ENCODE assay signal across 8 mouse cellular contexts in genomic region chr5:34950486-34951160, GRCm38 (mm10). TPM values are rescaled to one million over a fixed set of nuclear protein-coding genes. Genes with fewer than 3 reads are reported as not detected.
A peak's percentile ranks its signal among the peaks of the same experiment; 100 is the strongest.
DNase-seq lines count a peak whose midpoint lies in the region; ATAC-seq lines count a peak whose summit lies in the region.

No protein-coding gene starts in this region.

- peaks cover 12% of the 10 kb centered on the region for H3K36me3 ChIP-seq in heart, embryonic 10.5 days
- peaks cover 19% of the 10 kb centered on the region for H3K36me3 ChIP-seq in forebrain, embryonic 13.5 days (ENCODE audit: poor library complexity, severe bottlenecking)
- peaks cover 4% of the 10 kb centered on the region; the same call in 1 of the 2 replicates for H3K36me3 ChIP-seq in limb, embryonic 15.5 days

- peaks cover 54% of the 10 kb centered on the region for H3K4me1 ChIP-seq in heart, embryonic 10.5 days
- H3K4me1 ChIP-seq in forebrain, embryonic 13.5 days, result peaks cover 46% of the 10 kb centered on the region
- H3K4me1 ChIP-seq in limb, embryonic 15.5 days, result peaks cover 25% of the 10 kb centered on the region

- ATAC-seq in forebrain, embryonic 13.5 days, result no peak
- no peak for ATAC-seq in limb, embryonic 15.5 days (ENCODE audit: insufficient number of reproducible peaks, low FRiP score, low TSS enrichment, low read depth)

- H3K27me3 ChIP-seq in heart, embryonic 10.5 days (ENCODE audit: insufficient read depth, poor library complexity, severe bottlenecking), result no peaks in the 10 kb centered on the region
- H3K27me3 ChIP-seq in forebrain, embryonic 13.5 days, result no peaks in the 10 kb centered on the region
- H3K27me3 ChIP-seq in limb, embryonic 15.5 days, result no peaks in the 10 kb centered on the region

- peak overlapping the region; percentile 90 for H3K4me3 ChIP-seq in heart, embryonic 10.5 days
- H3K4me3 ChIP-seq in forebrain, embryonic 13.5 days, result peak overlapping the region; percentile 88
- peak overlapping the region; percentile 67 for H3K4me3 ChIP-seq in limb, embryonic 15.5 days

- H3K9ac ChIP-seq in forebrain, embryonic 13.5 days, result peak overlapping the region; percentile 98
- no peak overlapping the region for H3K9ac ChIP-seq in limb, embryonic 15.5 days

- H3K9me3 ChIP-seq in heart, embryonic 10.5 days, result no peaks in the 10 kb centered on the region
- peaks cover 5% of the 10 kb centered on the region; the same call in 1 of the 2 replicates for H3K9me3 ChIP-seq in forebrain, embryonic 13.5 days (replicated peaks)
- H3K9me3 ChIP-seq in limb, embryonic 15.5 days, result no peaks in the 10 kb centered on the region

- DNase-seq in heart, embryonic 10.5 days (ENCODE audit: low spot score), result no peak
- no peak for DNase-seq in heart, adult 11 months
- DNase-seq in 3T3-L1 (ENCODE audit: low read depth, low spot score), result peak; percentile 41
- no peak for DNase-seq in spleen, adult 12 weeks (ENCODE audit: low spot score)
- DNase-seq in spleen, postnatal 4 days (ENCODE audit: low spot score in 2 of 2), result no peak
- DNase-seq in urinary bladder, adult 2 months (ENCODE audit: low spot score), result no peak

- WGBS in heart, embryonic 10.5 days, result 81% methylated on average over 6 of the region's 6 CpGs
- WGBS in forebrain, embryonic 13.5 days, result 57% methylated on average over 6 of the region's 6 CpGs
- WGBS in limb, embryonic 15.5 days, result 66% methylated on average over 6 of the region's 6 CpGs

- peak overlapping the region; percentile 96 for H3K27ac ChIP-seq in heart, embryonic 10.5 days
- H3K27ac ChIP-seq in forebrain, embryonic 13.5 days, result peak overlapping the region; percentile 94
- H3K27ac ChIP-seq in limb, embryonic 15.5 days, result peak overlapping the region; percentile 11; the same call in 1 of the 2 replicates

- peak overlapping the region; percentile 79 for H3K4me2 ChIP-seq in forebrain, embryonic 13.5 days
- H3K4me2 ChIP-seq in limb, embryonic 15.5 days, result peak overlapping the region; percentile 78

RNA-seq across cellular contexts. Expression of gene Rgs12, which starts 1.4 kb away (rescaled TPM):
- polyA plus RNA-seq in heart, embryonic 10.5 days (2016; fragmentation: Nextera tagmentation; extraction: Ambion mirVana), result 32.8 and 35.3 TPM in 2 replicates
- 64.7 and 71.2 TPM in 2 replicates for polyA plus RNA-seq in forebrain, embryonic 13.5 days (2015; fragmentation: Nextera tagmentation; extraction: Ambion mirVana)
- 36.4 and 37.5 TPM in 2 replicates for polyA plus RNA-seq in limb, embryonic 15.5 days (2015; fragmentation: Nextera tagmentation; extraction: Ambion mirVana)
- 44.3 and 46.5 TPM in 2 replicates for polyA plus RNA-seq in urinary bladder, adult 2 months (2012; rRNA removed)

RNA-seq across cellular contexts. Expression of gene Msantd1, which starts 42.8 kb away (rescaled TPM):
- 0.37 and 1.3 TPM in 2 replicates for polyA plus RNA-seq in heart, embryonic 10.5 days (2016; fragmentation: Nextera tagmentation; extraction: Ambion mirVana)
- 2.2 and 3.9 TPM in 2 replicates for polyA plus RNA-seq in forebrain, embryonic 13.5 days (2015; fragmentation: Nextera tagmentation; extraction: Ambion mirVana)
- polyA plus RNA-seq in limb, embryonic 15.5 days (2015; fragmentation: Nextera tagmentation; extraction: Ambion mirVana), result 0.68 and 0.82 TPM in 2 replicates
- 3.3 and 3.8 TPM in 2 replicates for polyA plus RNA-seq in urinary bladder, adult 2 months (2012; rRNA removed)

Comparison
In these comparisons a context has a peak if more than half of its experiments do, and no peak if none do; other contexts are left out.
1. H3K27ac ChIP-seq: peak in every context shown above with its lines; median percentile 96 in heart, embryonic 10.5 days; 94 in forebrain, embryonic 13.5 days; 11 in limb, embryonic 15.5 days.